Mouse (Mus musculus): ENCODE data around the gene Taok2.
"Not testable (repeated sequence)": the region's sequence is repeated elsewhere in the genome, so short reads cannot be mapped to it uniquely, and the experiment has no call there.

The Taok2 gene

DNA sequence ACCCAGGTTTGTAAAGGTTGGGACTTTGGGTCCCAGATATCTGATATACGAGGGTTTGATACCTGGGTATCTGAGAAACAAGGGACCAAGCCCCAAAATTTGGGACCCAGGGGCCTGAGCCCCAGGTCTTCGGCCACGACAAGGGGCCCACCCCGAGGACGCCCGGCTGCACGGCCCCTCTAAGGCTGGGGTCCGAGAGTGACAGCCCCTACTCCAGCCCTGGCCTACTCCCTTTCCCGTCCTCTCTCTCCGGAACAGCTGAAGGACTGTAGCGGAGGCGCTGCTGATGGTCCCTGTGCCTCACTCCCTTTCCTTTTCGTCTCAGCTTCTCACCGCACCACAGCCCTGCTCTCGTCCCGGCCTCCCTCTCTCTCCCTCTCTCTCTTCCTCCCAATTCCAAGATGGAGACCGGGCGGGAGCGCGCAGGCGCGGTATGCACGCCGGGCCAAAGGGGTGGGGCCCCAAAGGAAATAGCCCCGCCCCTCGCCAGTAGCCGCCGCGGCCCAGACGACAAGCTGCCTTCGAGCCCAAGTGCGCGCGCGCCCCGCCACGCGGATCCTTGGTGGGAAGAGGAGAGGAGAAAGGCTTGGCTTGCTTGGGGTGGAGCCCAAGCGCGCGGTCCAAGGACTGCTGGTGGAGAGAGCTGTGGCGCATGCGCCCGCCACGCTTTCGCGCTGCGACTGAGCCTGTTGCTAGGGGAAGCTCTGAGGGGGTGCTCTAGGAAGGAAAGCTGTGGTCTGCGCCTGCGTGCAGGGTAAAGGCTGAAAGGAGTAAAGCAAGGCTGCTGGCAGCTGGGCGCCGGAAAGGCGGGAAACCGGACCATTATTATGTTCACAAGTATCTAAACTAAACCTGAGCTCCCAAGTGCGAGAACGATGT lies at the start of gene Taok2:
Gene Taok2, minus strand, starts transcription at position 418 of the 879 bp plus-strand sequence.
- DNase-seq (ENCODE audit: low read depth): peak; percentile 97

DNA sequence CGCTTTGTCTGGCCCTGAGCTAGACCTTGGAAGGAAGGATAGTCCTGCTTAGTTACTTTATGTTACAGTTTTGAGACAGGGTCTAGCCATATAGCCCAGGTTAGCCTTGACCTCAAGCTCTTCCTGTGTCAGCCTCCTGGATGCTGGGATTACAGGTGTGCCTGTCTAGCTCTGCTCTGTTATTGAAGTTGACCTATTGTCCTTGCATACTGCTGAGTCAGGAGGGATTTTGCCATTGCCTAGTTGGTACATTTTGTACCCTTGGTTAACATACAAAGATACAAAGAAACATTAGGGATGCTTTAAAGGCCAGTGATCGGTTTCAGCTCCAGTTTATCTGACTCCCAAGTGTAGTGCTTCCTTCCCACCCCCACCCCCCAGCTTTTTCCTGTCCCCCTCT lies 48.1 kb upstream of the Taok2 start:
- no peak for DNase-seq (ENCODE audit: low read depth)

DNA sequence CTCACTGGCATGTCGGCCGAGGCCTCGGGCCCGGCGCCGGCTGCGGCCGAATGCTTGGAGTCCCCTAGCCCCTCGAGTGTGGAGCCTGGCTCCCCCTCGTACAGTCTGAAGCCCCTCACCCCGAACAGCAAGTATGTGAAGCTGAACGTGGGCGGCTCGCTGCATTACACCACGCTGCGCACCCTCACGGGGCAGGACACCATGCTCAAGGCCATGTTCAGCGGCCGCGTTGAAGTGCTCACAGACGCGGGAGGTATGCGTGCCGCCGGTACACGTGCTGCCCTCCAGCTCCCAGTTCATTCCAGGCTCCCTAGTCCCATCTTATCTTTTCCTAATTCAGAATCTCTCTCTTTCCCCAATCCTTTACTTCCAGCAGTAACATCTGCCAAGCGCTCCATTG lies 44.5 kb upstream of the Taok2 start:
- DNase-seq (ENCODE audit: low read depth): no peak

GRCm38 (mm10) chr7:126928384-126929037 lies 44.0 kb upstream of the Taok2 start, which contains the start of gene Kctd13:
Kctd13 (plus strand) TSS chr7:126928879.
- peak; percentile 95 for DNase-seq (ENCODE audit: low read depth)

DNA sequence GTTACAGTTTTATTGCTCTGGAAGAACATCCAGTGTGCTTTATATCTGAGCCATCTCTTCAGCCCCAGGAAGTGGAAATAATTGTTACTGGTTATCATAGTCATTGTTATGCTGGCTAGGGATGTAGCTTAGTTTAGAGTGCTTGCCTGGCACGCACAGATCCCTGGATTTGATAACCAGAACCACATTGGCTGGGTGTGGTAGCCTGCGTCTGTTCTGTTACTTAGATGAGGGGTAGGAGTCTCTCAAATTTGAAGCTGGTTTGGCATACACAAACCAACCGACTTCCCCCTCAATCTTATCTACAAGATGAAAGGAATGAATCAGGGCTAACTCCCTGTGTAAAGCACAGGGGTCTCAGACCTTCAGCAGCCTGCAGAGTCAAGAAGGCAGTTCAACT lies 41.8 kb upstream of the Taok2 start:
- DNase-seq (ENCODE audit: low read depth): no peak

DNA sequence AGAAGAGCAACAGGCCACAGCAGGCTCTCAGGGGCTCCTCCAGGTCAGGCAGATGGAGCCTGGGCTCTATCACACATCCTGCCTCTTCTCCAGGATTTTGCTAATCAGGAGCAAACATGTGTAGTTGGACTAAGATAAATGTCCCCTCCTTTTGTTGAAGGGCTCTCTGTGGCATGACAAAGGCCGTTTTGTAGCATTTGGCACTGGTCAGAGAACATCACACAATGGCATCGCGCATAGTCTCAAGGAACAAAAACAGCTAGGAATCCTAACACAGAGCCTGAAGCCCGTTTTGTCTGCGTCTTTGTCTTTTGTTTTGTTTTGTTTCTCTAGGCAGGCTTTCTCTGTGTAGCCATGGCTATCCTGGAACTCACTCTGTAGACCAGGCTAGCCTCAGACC lies 39.5 kb upstream of the Taok2 start:
- no peak for DNase-seq (ENCODE audit: low read depth)

DNA sequence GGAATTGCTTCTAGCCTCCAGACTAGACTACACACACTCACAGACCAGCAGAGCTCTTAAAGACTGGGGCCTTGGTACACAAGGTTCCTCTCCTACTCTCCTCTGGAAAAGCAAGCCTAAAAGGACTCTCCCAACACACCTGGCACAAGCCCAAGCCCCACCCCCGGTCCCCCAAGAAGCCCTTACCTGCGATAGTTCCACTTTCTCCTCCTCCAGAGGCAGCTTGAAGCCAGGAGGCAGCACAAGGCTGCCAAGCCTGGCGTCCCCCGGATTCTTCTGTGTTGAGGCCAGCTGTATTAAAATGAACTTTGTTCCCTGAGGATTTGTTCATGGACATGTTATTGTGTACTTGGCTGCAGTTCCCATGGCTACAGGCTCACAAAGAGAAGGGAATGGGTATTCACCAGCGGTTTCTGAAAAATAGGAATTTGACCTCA lies 38.1 kb upstream of the Taok2 start, which contains the start of gene Tmem219:
Gene Tmem219, minus strand, starts transcription at position 294 of the 437 bp plus-strand sequence.
- DNase-seq (ENCODE audit: low read depth): peak; percentile 84

DNA sequence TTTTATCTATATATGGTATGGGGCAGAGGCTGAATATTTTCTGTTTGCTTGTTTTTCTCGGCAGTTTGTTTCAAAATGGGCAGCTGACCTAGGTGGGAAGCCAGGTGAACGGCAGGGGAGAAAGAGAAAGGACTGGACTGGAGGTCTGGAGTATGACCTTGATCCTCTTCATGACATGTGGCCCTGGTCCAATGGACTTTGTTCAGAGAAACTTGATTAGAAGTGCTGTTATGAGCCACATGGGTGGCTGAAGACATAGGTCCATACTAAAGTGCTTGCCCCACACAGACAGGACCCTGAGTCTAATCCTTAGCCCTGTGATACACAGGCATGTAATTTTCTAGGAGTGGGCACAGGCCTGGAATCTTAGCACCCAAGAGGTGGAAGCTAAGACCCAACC lies 37.1 kb upstream of the Taok2 start:
- DNase-seq (ENCODE audit: low read depth): no peak

GRCm38 (mm10) chr7:126919973-126920372 lies 35.5 kb upstream of the Taok2 start:
- DNase-seq (ENCODE audit: low read depth): no peak

DNA sequence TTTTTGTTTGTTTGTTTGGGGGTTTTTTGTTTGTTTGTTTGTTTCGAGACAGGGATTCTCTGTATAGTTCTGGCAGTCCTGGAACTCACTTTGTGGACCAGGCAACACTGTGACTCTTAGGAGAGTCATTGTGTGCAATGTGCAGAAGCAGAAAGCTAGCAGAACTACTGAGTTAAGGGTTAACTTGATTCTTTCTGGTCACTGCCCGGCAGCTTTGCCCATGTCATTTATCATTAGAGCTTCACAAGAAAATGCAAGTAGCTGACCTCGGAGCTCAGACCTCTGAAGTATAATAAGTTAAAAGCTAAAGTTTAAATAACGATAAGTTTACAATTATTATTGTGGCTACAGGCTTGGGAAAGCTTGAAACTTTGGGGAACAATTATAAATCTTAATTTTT lies 33.9 kb upstream of the Taok2 start:
- not testable (repeated sequence) for DNase-seq (ENCODE audit: low read depth)

- DNase-seq (ENCODE audit: low read depth): no peak
These were observed 30.3 kb upstream of the Taok2 start for GRCm38 (mm10) chr7:126914844-126915243.

DNA sequence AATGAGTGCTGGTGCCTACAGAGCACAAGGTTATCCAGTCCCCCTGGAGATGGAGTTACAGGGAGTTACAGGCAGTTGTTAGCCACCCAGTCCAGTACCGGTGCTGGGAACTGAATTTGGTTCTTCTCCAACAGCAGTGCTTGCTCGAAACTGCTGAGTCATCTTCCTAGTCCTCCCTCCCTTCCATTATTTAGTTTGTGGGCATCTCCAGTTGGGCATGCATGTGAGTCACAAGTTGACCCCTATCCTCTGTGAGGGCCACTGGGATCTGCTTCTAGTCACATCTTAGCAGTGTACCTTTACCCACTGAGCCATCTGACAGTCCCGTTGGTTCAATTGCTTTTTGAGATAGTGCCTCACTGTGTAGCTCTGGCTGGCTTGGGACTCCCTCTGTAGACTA lies 21.1 kb upstream of the Taok2 start:
- DNase-seq (ENCODE audit: low read depth): peak; percentile 63

GRCm38 (mm10) chr7:126899781-126900180 lies 15.3 kb upstream of the Taok2 start:
- not testable (repeated sequence) for DNase-seq (ENCODE audit: low read depth)

DNA sequence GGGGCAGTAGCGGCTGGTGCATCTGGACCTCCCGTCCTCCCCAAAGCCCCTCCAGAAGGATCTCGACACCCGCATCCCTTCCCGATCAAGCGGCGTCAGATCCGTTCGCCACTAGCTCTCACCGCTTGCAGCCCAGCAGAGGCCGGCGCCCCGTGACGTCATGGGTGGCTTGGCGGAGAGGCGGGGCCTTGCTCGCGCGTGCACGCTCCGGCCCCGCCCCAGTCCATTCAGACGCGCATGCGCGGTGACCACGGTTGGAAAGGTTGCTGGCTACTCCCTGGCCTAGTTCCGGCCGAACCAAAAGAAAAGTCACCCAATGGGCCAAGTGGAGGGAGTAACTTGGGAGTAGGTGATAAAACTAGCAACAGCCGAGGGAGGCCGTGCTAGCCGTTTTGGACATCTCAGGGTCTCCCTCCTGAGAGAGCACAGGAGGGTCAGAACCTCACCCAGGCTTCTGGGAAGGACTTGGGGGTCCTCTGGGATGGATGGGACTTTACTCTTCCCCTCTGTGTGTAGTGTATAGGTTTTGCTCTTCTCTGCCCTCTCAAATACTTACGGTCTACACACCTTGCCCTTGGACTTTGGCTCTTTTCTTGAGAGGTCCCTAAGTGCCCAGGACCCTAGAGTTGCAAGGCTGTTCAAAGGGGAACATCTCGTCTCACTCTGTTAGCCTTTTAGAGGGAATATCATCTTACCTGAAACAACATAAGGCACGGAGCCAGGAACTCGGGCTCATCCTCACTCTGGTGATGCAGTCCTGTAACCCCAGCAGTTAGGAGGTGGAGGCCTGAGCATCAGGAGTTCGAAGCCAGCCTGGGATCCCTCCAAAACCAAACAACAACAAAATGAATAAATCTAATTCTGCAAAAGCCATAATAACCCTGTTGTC lies 13.8 kb upstream of the Taok2 start:
- DNase-seq (ENCODE audit: low read depth): peak; percentile 98

DNA sequence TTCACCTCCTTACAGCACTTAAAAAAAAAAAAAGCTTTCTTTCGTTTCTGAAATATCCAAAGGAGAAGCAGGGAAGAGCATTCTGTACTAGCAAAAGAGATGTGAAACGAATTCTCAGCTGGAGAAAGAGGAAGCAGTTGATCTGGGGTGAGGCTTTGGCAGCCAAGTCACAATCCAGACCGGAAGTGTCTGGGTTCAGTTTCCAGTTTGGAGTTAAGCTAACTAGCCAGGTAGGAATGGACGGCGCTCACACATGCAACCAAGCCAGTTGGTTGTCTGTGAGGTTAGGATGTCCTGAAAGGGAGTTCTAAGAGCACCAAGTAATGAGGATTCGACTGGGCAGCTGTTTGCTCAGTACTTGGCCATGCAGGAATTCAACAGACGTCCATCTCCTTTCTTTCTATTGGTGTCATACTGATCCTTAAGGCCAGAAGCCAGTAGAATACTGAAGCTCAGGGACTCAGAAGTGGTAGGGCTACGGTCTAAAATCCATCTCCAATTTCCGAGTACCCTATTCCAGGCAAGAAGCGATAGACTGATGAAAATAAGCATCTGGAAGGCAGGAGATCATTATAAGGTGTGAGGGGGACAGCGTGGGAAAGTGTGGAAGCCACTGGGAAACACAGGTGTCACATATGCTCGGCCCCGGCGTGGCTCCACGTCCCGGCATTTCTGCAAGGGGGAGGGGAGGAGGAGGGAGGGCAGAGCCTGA lies 13.0 kb upstream of the Taok2 start:
- peak; percentile 17 for DNase-seq (ENCODE audit: low read depth)

- DNase-seq (ENCODE audit: low read depth): no peak
These were observed 12.4 kb upstream of the Taok2 start for GRCm38 (mm10) chr7:126896912-126897311.

DNA sequence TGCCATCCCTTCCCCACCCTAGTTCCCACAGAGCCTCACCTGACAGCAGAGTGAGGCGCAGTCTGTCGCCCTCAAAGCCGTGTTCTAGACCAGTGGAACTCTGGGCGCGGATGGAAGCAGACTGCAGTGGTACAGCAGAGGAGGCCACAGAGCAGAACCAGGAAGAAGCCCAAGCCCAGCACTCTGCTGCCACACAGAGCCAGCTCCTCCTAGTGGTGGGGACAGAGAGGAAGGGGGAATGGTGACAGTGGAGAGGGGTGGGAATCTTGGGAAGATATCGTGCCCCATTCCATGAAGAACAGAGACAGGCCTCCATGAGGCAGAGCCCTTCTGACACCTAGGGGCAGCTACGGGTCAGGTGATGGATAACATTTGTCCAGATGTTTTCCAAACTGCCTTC lies 4.3 kb upstream of the Taok2 start:
- DNase-seq (ENCODE audit: low read depth): no peak

GRCm38 (mm10) chr7:126887281-126887680 lies 2.8 kb upstream of the Taok2 start:
- DNase-seq (ENCODE audit: low read depth): no peak

- DNase-seq (ENCODE audit: low read depth): no peak
These were observed 747 bp downstream of the Taok2 start for GRCm38 (mm10) chr7:126883731-126884181.

- no peak for DNase-seq (ENCODE audit: low read depth)
These were observed 3.5 kb downstream of the Taok2 start for GRCm38 (mm10) chr7:126881040-126881439.

DNA sequence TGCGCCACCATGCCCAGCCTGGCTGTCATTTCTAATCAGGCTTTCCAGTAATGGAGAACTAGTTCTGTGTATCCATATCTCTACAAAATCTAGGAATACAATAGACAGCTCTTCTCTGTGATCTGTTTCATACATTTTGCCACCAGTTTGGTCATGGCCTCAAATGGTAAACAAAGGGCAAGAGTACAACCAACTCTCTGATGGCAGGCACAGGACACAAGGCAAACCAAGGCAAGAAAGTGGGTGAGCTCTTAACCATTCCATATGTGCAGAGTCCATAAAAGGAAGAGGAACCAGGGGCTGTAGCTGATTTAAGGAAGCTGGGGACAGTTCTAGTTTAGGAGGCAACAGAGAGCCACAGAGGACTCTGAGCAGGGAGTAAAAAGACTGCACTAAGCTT lies 7.3 kb downstream of the Taok2 start:
- DNase-seq (ENCODE audit: low read depth): no peak
